Mouse (Mus musculus): ENCODE measurements around the gene Fam189b. TPM values are rescaled to one million over a fixed set of nuclear protein-coding genes. Genes with fewer than 3 reads are reported as not detected.

Gene Fam189b
- polyA plus RNA-seq, 1 experiment from 2014 or later = 2.8 TPM

DNA sequence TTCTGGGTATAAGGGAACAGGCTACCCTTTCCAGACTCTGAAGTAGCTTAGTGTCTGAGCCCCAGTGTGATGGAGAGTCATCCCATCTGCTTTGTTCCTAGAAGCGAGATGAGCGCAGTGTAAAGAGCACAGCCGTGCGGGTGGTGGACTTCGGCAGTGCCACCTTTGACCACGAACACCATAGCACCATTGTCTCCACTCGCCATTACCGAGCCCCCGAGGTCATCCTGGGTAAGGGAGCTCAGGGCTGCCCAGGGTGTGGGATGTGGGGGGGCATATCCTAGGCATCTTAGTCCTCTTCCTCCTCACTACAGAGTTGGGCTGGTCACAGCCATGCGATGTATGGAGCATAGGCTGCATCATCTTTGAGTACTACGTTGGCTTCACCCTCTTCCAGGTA lies 8.1 kb upstream of the Fam189b start:
- Histone ChIP-seq H3K36me3 (peaks cover 78% of the 10 kb centered on the region), H3K27ac (no peak overlapping the region), H3K4me1 (replicated peaks) (peaks cover 27% of the 10 kb centered on the region), H3K4me3 (replicated peaks) (no peak overlapping the region), H3K4me2 (no peak overlapping the region), H3K9ac (no peak overlapping the region), H3K27me3 (no peaks in the 10 kb centered on the region), H3K9me3 (replicated peaks) (no peaks in the 10 kb centered on the region)
- ATAC-seq (ENCODE audit: low read depth) (no peak), DNase-seq (no peak)
- WGBS (ENCODE audit: insufficient replicate concordance) = 88% methylated on average over 11 of the region's 11 CpGs

DNA sequence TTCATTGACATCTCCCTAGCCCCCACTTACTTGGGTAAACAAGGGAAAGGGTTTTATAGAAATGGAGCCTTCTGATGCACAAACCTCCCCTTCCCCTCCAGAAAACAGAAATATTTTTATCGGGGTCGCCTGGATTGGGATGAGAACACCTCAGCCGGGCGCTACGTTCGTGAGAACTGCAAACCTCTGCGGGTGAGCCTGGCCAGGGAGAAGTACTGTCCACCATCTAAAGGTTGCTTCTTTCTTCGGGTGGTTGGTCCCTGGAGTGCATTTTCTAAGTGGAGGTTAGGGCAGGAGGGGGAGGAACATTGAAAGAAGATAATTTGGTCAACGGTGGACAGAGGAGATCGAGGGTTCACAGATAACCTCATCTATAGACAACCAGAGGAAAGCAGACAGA lies 7.4 kb upstream of the Fam189b start:
- Histone ChIP-seq H3K9me3 (replicated peaks) (no peaks in the 10 kb centered on the region), H3K9ac (no peak overlapping the region), H3K4me1 (replicated peaks) (peaks cover 27% of the 10 kb centered on the region), H3K4me3 (replicated peaks) (no peak overlapping the region), H3K27me3 (no peaks in the 10 kb centered on the region), H3K27ac (no peak overlapping the region), H3K36me3 (peaks cover 78% of the 10 kb centered on the region), H3K4me2 (no peak overlapping the region)
- no peak for DNase-seq
- ATAC-seq (ENCODE audit: low read depth) = no peak
- 82% methylated on average over 10 of the region's 10 CpGs for whole genome bisulfite sequencing (ENCODE audit: insufficient replicate concordance)

- H3K9me3 ChIP-seq (replicated peaks) = no peaks in the 10 kb centered on the region
- ATAC-seq (ENCODE audit: low read depth) (no peak), DNase-seq (no peak)
- H3K36me3 ChIP-seq = peaks cover 78% of the 10 kb centered on the region
- peak overlapping the region; percentile 65; the same call in 1 of the 2 replicates for H3K27ac ChIP-seq
- H3K9ac ChIP-seq = peak overlapping the region; percentile 53
- H3K4me1 ChIP-seq (replicated peaks) = peaks cover 27% of the 10 kb centered on the region
- peak overlapping the region; percentile 82 for H3K4me2 ChIP-seq
- 89% methylated on average over 7 of the region's 7 CpGs for WGBS (ENCODE audit: insufficient replicate concordance)
- no peaks in the 10 kb centered on the region for H3K27me3 ChIP-seq
- H3K4me3 ChIP-seq (replicated peaks) = peak overlapping the region; percentile 77; the same call in 1 of the 2 replicates
Observed at GRCm38 (mm10) chr3:89176421-89176820, 6.5 kb upstream of the Fam189b start.

DNA sequence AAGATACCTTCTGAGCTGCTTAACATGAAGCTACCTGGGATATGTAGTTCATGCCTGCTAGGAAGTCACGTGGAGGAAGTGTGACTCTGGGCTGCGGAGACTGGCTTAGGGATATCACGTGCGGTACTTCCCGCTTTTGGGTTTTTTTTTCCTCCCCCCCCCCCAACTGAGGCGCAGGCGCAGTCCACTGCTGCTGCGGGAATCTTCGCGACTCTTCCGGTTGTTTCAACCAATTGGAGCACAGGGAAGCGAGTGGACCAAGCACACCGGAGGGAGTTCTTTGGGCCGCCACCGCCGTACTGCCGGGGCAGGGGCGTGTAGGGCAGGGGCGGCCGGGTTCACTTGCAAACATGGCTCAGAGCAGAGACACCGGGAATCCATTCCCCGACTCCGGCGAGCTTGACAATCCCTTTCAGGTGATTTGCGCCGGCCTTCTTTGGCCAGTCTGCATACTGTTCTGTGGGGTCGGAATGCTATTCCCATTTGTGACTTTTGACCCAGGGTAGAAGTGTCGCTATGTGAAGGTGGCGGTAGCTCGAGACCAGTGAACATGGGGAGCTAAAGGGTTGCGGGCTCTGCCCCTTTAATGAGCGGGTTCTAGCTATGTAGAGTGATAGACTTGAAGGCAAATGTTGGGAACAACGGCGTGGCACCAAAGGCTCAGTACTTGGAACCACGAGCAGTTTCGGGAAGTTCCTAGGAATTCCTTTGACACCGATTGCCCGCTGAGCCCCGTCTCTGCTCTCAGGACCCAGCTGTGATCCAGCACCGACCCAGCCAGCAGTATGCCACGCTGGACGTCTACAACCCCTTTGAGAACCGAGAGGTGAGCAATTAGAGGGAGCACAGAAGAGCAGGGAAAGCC lies 5.5 kb upstream of the Fam189b start, which contains the start of gene Scamp3:
Scamp3 (plus strand) TSS at position 232 of the 865 bp plus-strand sequence.
- peak; percentile 91 for ATAC-seq (ENCODE audit: low read depth)
- peak within 1 kb of the TSS; percentile 82 for H3K27ac ChIP-seq
- peak within 1 kb of the TSS; percentile 77 for H3K4me3 ChIP-seq (replicated peaks)
- under 1% methylated on average over 43 of the region's 43 CpGs for WGBS (ENCODE audit: insufficient replicate concordance)
- peak within 1 kb of the TSS; percentile 87 for H3K9ac ChIP-seq
- no peaks in the 10 kb centered on the region for H3K9me3 ChIP-seq (replicated peaks)
- peak within 1 kb of the TSS; percentile 82 for H3K4me2 ChIP-seq
- peaks cover 38% of the 10 kb centered on the region for H3K4me1 ChIP-seq (replicated peaks)
- peak; percentile 80 for DNase-seq
- no peaks in the 10 kb centered on the region for H3K27me3 ChIP-seq
- H3K36me3 ChIP-seq = peaks cover 79% of the 10 kb centered on the region

DNA sequence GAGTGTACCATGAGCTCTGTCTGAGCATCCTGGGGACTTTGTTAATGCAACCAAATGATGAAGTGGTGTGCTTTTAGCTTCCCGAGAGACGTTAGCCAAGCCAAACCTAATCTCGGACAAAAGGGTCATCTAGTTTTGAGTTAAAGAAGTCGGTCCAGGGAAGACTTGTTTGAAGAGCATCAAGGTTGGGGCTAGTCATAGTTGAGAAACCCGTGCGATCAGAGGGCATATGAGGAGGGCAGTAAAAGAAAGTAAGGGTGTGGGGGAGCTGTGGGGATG lies 4.9 kb upstream of the Fam189b start:
- Histone ChIP-seq H3K36me3 (peaks cover 75% of the 10 kb centered on the region), H3K27me3 (no peaks in the 10 kb centered on the region), H3K4me3 (replicated peaks) (peak overlapping the region; percentile 77), H3K9me3 (replicated peaks) (no peaks in the 10 kb centered on the region), H3K4me2 (peak overlapping the region; percentile 82), H3K27ac (peak overlapping the region; percentile 82), H3K4me1 (replicated peaks) (peaks cover 43% of the 10 kb centered on the region), H3K9ac (peak overlapping the region; percentile 87)
- no peak for DNase-seq
- no peak for ATAC-seq (ENCODE audit: low read depth)
- WGBS (ENCODE audit: insufficient replicate concordance) = 3% methylated on average over 6 of the region's 6 CpGs

DNA sequence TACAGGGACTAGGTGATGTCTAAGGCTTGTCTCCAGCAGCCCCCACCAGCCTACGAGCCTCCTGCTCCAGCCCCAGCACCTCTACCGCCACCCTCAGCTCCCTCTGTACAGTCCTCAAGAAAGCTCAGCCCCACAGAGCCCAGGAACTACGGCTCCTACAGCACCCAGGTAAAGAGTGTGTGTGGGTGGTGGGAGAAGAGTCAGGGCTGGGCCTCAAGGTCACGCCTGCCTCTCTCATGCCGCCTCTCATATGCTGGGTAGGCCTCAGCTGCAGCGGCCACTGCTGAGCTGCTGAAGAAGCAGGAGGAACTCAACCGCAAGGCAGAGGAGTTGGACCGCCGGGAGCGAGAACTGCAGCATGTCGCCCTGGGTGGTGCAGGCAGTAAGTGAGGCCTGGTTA lies 3.9 kb upstream of the Fam189b start:
- ATAC-seq (ENCODE audit: low read depth) (no peak), DNase-seq (no peak)
- peak overlapping the region; percentile 82 for H3K4me2 ChIP-seq
- peaks cover 65% of the 10 kb centered on the region for H3K36me3 ChIP-seq
- H3K9ac ChIP-seq = peak overlapping the region; percentile 87; the same call in 1 of the 2 replicates
- H3K27ac ChIP-seq = 0 out of 2 replicates have a peak overlapping the region, but pooled peaks have one; percentile 0
- 77% methylated on average over 11 of the region's 11 CpGs for WGBS (ENCODE audit: insufficient replicate concordance)
- H3K4me1 ChIP-seq (replicated peaks) = peaks cover 53% of the 10 kb centered on the region
- no peaks in the 10 kb centered on the region for H3K9me3 ChIP-seq (replicated peaks)
- H3K27me3 ChIP-seq = no peaks in the 10 kb centered on the region
- H3K4me3 ChIP-seq (replicated peaks) = peak overlapping the region; percentile 77; the same call in 1 of the 2 replicates

DNA sequence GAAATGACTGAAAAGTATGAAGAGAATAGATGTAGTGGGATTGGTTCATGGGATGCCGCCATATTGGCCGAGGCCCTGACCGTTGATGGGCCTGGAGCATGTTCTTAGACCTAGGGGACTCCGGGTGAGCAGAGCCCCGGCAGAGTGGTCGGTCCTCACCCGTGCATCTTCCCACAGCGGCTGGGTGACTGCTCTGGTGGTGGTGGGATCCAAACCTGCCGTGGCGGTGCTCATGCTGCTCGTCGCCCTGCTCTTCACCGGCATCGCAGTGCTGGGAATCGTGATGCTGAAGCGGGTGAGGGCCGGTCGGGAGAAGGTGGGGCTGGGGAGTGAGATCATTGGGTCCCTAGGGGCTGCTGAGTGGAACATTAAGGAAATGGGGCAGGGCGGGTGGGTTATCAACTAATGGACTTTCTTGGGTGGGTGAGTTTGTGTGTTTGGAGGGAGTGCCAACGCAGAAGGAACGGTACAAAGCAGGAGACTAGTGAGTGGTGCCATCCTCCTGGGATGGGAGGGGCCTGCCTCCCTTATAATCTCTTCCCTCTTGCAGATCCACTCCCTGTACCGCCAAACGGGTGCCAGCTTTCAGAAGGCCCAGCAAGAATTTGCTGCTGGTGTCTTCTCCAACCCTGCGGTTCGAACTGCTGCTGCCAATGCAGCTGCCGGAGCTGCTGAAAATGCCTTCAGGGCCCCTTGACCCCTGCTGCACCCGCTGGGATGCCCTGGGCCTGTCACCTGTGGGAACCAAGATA lies 1.0 kb upstream of the Fam189b start:
- no peak for DNase-seq
- Histone ChIP-seq H3K9me3 (replicated peaks) (no peaks in the 10 kb centered on the region), H3K4me2 (no peak overlapping the region), H3K27me3 (0 out of 2 replicates have a peak, but pooled peaks cover under 1% of the 10 kb centered on the region), H3K9ac (no peak overlapping the region), H3K36me3 (peaks cover 38% of the 10 kb centered on the region), H3K27ac (peak overlapping the region; percentile 69), H3K4me1 (replicated peaks) (peaks cover 60% of the 10 kb centered on the region), H3K4me3 (replicated peaks) (0 out of 2 replicates have a peak overlapping the region, but pooled peaks have one; percentile 6)
- 86% methylated on average over 27 of the region's 27 CpGs for WGBS (ENCODE audit: insufficient replicate concordance)
- ATAC-seq (ENCODE audit: low read depth) = no peak

DNA sequence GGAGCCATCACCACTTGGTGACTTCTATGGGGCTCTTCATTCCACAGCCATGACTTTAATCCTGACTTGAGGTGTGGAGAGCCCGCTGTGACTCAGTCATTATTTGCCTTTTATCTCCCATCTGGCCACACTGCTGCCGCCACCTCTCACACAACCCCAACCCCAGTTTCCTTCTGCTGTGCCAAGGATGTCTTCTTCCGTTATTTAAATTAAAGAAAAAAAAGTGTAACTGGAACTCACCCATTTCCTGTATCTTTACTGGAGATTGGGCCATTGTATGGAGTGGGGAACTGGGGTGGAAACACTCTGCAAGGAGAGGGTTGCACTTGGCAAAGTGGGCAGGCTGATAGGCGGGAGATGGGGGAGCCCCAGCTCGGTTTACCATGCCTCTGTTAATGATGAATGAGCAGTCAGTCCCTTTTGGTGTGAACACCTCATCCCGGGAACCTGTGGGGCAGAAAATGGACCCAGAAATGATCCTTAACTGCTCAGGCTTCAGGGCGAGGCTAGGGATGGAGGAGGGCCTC lies 349 bp upstream of the Fam189b start:
- peak; percentile 10; the same call in 1 of the 2 replicates for ATAC-seq (ENCODE audit: low read depth)
- Histone ChIP-seq H3K27ac (peak overlapping the region; percentile 69), H3K4me2 (peak overlapping the region; percentile 86), H3K27me3 (peaks cover 5% of the 10 kb centered on the region; the same call in 1 of the 2 replicates), H3K36me3 (peaks cover 38% of the 10 kb centered on the region), H3K9me3 (replicated peaks) (no peaks in the 10 kb centered on the region), H3K9ac (no peak overlapping the region), H3K4me1 (replicated peaks) (peaks cover 65% of the 10 kb centered on the region), H3K4me3 (replicated peaks) (peak overlapping the region; percentile 61; the same call in 1 of the 2 replicates)
- 31% methylated on average over 7 of the region's 7 CpGs for WGBS (ENCODE audit: insufficient replicate concordance)
- DNase-seq = no peak

GRCm38 (mm10) chr3:89183959-89184315 lies 994 bp downstream of the Fam189b start:
- Histone ChIP-seq H3K4me3 (replicated peaks) (peak overlapping the region; percentile 61), H3K27ac (no peak overlapping the region)

GRCm38 (mm10) chr3:89187197-89187596 lies 4.3 kb downstream of the Fam189b start:
- Histone ChIP-seq H3K27ac (no peak overlapping the region), H3K36me3 (peaks cover 8% of the 10 kb centered on the region), H3K4me2 (no peak overlapping the region), H3K27me3 (peaks cover 14% of the 10 kb centered on the region), H3K4me3 (replicated peaks) (no peak overlapping the region), H3K4me1 (replicated peaks) (peaks cover 50% of the 10 kb centered on the region), H3K9me3 (replicated peaks) (no peaks in the 10 kb centered on the region), H3K9ac (no peak overlapping the region)
- DNase-seq (no peak), ATAC-seq (ENCODE audit: low read depth) (no peak)
- 43% methylated on average over 23 of the region's 23 CpGs for WGBS (ENCODE audit: insufficient replicate concordance)

More at GRCm38 (mm10) chr3:89183959-89184315, 994 bp downstream of the Fam189b start:
- H3K27me3 ChIP-seq = peaks cover 14% of the 10 kb centered on the region
- no peaks in the 10 kb centered on the region for H3K9me3 ChIP-seq (replicated peaks)
- 70% methylated on average over 6 of the region's 6 CpGs for WGBS (ENCODE audit: insufficient replicate concordance)
- DNase-seq (no peak), ATAC-seq (ENCODE audit: low read depth) (no peak)
- H3K4me2 ChIP-seq = peak overlapping the region; percentile 86
- H3K4me1 ChIP-seq (replicated peaks) = peaks cover 59% of the 10 kb centered on the region
- H3K9ac ChIP-seq = peak overlapping the region; percentile 74
- peaks cover 40% of the 10 kb centered on the region for H3K36me3 ChIP-seq
